Mouse (Mus musculus) gastrocnemius, postnatal 4 days (tissue): ENCODE data around the gene Marc2. TPM values are rescaled to one million over a fixed set of nuclear protein-coding genes. Genes with fewer than 3 reads are reported as not detected.

Experiments used
- DNase-seq, 2 experiments: peaks; one replicate each; pipeline ENCODE4 v3.0.0; 2021 to 2022; ENCODE audit warnings: low spot score in 2 of 2, mixed read lengths in 2 of 2
- total RNA-seq, 2 experiments: library from RNA; stranded (reverse); gene quantifications; 2 replicates each; pipeline ENCODE4 v1.2.3; 2021

Marc2 gene
- total RNA-seq, 2 experiments from 2014 or later: 187 to 191 TPM

GRCm38 (mm10) chr1:184858253-184858652 lies 12.0 kb upstream of the Marc2 start:
- no peak for DNase-seq

DNA sequence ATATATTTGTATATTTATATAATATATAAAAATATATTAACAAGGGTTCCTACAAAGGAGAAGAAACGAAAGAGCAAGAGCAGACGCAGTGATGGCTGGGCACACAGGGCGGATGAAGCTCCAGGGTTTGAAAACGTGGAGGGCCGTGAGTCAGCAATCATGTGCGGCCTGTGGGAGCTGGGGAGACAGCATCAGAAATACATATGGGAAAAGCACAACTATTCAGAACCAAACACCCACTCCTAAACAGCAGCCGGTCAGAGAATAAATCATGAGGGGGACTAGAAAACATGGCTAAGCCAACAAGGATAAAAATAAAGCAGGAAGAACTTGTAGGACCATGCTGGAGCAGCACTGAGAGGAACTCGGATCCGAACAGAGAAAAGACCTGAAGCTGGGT lies 11.0 kb upstream of the Marc2 start:
- DNase-seq: no peak

- DNase-seq: no peak
These were observed 7.7 kb upstream of the Marc2 start for GRCm38 (mm10) chr1:184853922-184854321.

- DNase-seq: peak; percentile 58 to 74
These were observed 7.1 kb upstream of the Marc2 start for GRCm38 (mm10) chr1:184853339-184853738.

DNA sequence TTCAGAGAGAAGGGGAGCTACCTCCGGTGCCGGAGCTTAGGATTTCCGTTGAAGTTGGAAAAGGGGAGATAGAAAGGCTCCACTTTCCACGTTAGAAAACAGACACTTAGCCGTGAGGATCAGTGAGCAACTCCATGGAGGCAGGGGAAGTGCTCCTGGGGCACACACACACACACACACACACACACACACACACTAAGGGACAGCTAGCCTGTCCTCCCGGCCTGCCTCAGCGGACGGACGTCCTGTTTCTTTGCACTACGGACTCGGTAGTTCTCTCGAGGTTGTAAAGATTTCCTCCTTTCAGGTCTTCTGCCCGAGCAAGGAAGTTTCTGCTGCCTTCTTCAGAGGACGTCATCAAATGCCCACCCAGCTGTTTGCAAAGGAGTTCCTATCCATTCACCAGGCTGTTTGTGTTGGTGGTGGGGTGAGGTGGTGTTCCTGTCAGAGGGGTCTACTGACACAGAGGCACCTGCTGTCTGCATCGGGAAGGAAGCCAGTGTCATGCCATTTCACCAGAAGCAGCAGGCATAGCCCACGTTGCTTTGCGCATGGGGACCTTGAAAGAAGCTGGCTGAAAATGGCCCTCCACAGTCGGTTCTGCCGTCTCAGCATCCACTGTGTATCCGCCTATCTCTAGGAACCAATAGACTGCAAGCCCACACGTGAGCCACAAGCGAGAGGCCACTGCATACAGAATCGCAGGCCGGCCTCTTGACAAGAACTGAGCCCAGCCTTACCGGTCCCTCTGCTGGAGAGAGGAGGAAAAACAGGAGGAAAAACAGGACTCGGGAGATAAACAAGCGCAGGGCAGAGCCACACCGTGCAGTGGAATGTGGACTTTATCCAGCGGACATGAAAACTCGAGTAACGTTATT lies 5.7 kb upstream of the Marc2 start:
- DNase-seq: peak; percentile 54 to 74

DNA sequence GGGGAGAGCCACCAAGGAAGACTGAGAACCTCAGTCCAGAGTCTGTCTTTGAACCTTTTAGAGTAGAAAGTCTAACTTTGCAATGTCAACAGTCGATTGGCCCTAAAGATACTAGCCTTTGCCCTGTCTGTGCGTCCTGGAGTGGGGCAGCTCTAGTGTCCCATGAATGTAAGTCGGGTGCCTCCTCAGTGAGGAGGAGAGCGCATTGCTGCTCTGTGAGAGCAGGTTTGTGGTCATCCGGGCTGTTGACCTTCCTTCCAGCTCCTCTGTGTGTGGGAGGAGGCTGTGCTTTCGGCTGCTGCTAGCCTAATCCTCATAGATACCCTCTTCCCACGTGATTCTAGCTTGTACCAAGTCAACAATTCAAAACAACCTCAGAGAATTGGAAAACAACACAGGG lies 4.9 kb upstream of the Marc2 start:
- DNase-seq: no peak

DNA sequence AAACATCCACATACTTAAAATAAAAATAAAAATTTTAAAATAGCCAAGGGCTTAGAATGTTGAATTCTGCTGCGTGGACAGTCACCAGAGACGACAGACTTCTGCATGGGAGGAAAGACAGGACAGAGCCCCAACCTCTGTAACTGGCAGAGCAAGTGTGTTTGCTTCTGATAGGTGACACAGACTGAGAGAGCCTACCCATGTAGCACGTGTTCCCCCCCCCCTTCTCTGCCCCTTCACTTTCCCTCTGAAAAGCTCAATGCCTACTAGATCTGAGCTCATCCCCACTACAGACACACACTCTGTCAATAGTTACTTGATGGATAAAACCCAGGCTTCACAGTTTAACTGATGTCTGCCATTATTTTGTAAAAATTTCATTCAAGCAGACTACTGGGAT lies 722 bp upstream of the Marc2 start:
- no peak for DNase-seq

DNA sequence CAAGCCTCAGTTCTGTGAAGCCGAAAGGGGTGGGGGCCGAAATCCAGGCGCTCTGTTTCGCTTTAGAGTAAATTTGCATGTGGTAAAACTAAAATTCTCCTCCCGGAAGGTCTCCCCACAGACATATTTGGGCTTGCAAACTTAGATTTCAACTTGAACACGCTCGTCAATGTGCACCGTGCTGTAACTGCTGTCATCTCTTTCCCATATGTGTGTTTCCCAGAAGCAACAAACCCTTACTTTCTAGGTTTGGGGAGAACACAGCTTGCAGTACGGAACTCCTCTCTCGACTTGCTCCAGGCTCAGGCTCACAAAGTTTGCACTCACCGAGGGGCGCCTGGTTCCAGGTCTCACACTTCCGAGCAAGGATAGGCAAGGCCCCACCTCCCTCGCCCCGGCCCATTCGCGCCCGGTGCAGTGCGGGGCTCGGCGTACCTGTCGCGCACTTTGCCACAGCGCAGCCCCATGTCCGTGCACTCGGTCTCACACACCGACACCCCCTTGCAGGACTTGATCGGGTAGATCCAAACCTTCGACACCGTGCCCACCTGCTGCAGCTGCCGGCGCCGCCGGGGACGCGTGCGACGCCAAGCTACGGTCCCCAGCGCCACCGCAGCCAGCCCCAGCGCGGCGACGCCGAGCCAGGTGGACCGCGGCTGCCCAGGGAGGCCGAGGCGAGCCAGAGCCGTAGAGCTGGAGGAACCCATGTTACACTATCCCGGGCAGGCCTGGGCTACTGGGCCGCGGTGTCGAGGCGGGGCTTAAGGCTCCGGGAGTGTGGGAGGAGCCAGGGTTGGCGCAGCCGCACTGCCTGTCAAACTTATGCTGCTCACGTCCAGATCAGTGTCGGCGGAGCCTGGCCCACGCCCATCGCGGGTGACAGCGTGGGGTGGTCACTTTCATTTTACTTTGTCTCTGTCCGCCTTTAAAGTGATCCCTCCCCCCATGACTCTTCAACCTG lies 860 bp downstream of the Marc2 start:
- peak; percentile 77 to 90 for DNase-seq

DNA sequence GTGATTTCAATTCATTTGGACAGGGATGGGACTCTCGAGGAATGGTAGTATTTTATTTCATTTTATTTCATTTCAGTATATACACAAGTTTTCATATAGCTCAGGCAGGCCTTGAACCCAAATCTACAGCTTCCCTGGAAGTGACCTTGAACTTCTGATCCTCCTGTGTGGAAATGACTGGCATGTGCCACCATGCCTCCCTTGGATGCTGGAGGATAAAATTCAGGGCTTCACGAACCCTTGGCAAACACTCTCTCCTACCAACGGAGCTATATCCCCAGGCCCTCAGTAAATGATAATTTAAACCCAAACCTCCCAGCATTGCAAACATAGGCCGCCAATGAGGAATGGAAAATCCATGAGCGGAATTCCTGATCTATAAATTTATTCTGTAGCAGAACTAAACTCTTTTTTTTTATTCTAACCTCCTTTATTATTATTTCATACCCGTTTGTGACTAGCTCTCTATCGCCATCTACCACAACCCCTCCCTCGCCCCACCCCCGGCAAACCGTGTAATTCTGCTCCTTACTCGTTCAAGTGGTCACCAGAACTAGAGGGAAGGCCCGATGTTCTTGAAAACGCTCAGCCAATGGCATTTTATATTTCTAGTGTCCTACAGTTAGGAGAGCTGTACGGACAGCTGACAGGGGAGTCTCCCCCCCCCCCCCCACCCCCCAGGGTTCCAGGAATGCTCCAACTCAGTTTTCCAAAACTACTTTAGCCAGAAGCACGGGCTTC lies 1.8 kb downstream of the Marc2 start:
- peak in 1 of 2 experiments; percentile 56 for DNase-seq

- no peak for DNase-seq
These were observed 8.6 kb downstream of the Marc2 start for GRCm38 (mm10) chr1:184837649-184838048.

DNA sequence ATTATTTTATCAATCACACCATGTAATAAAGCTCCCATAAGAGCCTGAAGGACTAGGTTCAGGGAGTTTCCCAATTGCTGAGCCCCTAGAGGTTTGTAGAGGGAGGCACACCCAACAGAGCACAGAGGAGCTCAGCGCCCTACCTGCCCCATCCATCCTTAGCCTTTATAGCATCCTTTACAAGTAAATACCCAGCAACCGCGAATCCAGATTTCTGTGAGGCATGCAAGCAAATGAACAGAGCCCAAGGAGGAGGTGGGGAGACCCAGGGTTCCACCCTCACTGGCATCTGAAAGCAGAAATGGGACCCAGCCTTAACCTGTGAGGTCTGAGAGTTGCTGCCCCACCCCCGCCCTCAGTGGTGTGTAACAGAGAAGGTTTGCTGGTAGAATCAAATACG lies 9.9 kb downstream of the Marc2 start:
- no peak for DNase-seq

GRCm38 (mm10) chr1:184833499-184833898 lies 12.8 kb downstream of the Marc2 start:
- DNase-seq: no peak

DNA sequence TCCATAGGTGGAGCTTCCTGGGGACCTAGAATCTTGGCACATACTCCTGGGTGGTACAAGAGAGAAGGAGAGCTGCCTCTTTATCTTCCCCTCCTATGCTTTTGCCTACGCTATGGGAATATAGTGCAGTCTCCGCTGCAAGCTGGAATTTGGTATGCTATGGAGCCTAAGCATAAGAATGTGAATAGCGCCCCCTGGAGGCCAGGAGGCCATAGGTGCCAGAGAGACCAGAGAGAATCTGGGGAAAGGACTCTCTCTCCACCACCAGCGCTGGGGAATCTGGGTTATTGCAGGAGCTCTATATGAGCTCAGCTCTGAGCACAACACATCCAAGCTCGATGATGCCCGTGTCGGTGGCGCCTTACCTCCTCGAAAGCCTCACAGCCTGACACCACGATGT lies 14.0 kb downstream of the Marc2 start:
- DNase-seq: no peak

- no peak for DNase-seq
These were observed 16.4 kb downstream of the Marc2 start for GRCm38 (mm10) chr1:184829897-184830296.

- DNase-seq: no peak
These were observed 19.0 kb downstream of the Marc2 start for GRCm38 (mm10) chr1:184827175-184827701.

- DNase-seq: peak in 1 of 2 experiments; percentile 53
These were observed 21.2 kb downstream of the Marc2 start for GRCm38 (mm10) chr1:184825093-184825492.

DNA sequence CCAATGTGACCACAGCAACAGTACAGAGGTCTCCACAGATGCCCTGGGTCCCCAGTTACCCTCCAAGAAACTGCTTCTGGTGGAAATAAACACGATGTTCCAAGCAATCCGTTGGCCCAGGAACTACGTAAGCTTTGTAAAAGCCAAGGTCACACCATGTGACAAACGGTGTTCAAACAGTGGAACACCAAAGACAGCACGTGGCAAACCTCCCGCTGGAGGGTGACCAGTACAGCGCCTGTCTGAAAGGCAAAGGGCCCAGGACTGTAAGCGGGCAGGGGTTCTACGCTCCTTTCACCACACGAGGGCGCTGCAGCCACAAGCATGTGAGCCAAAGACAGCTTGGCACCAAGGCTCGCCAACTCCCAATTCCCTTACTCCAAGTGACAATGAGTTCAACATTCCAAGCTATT lies 21.8 kb downstream of the Marc2 start:
- peak; percentile 86 to 91 for DNase-seq

GRCm38 (mm10) chr1:184822678-184823077 lies 23.6 kb downstream of the Marc2 start:
- no peak for DNase-seq

DNA sequence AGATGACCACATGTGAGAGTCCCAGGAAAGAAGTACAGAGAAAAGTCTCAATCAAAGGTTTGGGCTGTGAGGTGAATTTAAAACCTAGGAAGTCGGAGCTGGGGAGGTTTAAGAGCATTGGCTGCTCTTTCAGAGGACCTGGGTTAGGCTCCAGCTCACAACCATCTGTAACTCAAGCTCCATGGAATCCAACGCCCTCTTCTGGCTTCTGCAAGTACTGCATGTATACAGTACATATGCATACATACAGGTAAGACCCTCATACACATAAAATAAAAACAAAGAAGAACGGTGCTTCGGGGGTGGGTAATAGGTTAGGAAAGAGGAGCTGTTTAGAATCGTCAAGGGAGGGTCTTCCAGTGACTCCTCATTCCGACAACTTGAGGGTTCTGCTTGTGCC lies 28.5 kb downstream of the Marc2 start:
- DNase-seq: no peak

DNA sequence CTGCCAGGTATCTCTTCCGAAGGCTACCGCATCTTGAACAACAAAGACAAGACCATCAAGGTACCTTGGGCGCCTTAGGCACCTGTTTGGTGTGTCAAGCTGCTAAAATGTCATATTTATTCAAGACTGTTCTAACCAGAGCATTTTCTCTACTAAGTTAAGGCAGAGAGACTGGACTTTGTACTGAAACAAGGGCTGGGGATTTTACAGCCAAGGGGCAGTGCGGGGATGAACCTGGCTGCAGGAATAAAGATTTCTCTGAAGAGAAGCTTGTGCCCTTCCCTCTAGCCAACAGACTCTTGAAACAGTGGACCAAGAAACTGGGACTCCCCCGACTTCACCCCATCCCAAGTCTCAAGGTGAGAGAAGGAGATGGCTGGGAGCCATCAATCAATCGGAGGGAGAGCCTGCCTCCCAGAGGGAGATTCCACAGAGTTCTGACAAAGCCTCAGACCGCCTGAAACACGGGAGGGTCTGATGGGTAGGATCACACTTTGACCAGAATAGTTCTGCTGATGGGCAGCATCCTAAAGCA lies 34.5 kb downstream of the Marc2 start:
- no peak for DNase-seq
